Mouse (Mus musculus) MEL (cell line): ENCODE data around the gene BC035044.

Experiments
- CTCF ChIP-seq, 3 experiments: IDR thresholded peaks in 2 of 3; conservative IDR thresholded peaks in 1 of 3; 2 replicates each; pipeline ENCODE4 v1.5.1; 2011 to 2012; ENCODE audit warnings: low read length in 3 of 3, low read depth in 2 of 3, mild to moderate bottlenecking in 2 of 3, improper control_type of control experiment in 1 of 3, inconsistent platforms in 1 of 3, mixed read lengths in 1 of 3, moderate library complexity in 1 of 3; ENCODE audit not compliant: control insufficient read depth in 1 of 3, insufficient read depth in 1 of 3, poor library complexity in 1 of 3, severe bottlenecking in 1 of 3
- EP300 ChIP-seq, 2 experiments: IDR thresholded peaks; 2 replicates each; pipeline ENCODE4 v1.6.1; 2011; ENCODE audit warnings: improper control_type of control experiment in 2 of 2, low read length in 2 of 2, low read depth in 1 of 2, mild to moderate bottlenecking in 1 of 2
- HCFC1 ChIP-seq: IDR thresholded peaks from 2 replicates; pipeline ENCODE4 v1.6.1; 2012; ENCODE audit warnings: low read depth, mild to moderate bottlenecking, inconsistent platforms, low read length, improper control_type of control experiment, moderate library complexity
- JUND ChIP-seq: IDR thresholded peaks from 2 replicates; pipeline ENCODE4 v1.6.1; 2011; ENCODE audit warnings: low read depth, mild to moderate bottlenecking, improper control_type of control experiment, low read length
- KAT2A ChIP-seq: conservative IDR thresholded peaks from 2 replicates; pipeline ENCODE4 v1.6.1; 2012; ENCODE audit warnings: low read depth, low read length, improper control_type of control experiment, inconsistent platforms
- POLR2A ChIP-seq, 2 experiments: IDR thresholded peaks; 2 replicates each; pipeline ENCODE4 v1.6.1; 2011 to 2012; ENCODE audit warnings: low read length in 2 of 2, mild to moderate bottlenecking in 2 of 2, control low read depth in 1 of 2, improper control_type of control experiment in 1 of 2, low read depth in 1 of 2, moderate library complexity in 1 of 2; ENCODE audit not compliant: control insufficient read depth in 1 of 2, insufficient read depth in 1 of 2, poor library complexity in 1 of 2
- POLR2AphosphoS5 ChIP-seq: IDR thresholded peaks from 2 replicates; pipeline ENCODE4 v1.6.1; 2012; ENCODE audit warnings: low read depth, borderline replicate concordance, mild to moderate bottlenecking, inconsistent platforms, low read length, moderate library complexity, mixed read lengths
- ZMIZ1 ChIP-seq: IDR thresholded peaks from 2 replicates; pipeline ENCODE4 v1.6.1; 2012; ENCODE audit warnings: low read depth, mild to moderate bottlenecking, inconsistent platforms, low read length, improper control_type of control experiment, moderate library complexity
- ZNF384 ChIP-seq: IDR thresholded peaks from 2 replicates; pipeline ENCODE4 v1.6.1; 2012; ENCODE audit warnings: low read depth, mild to moderate bottlenecking, inconsistent platforms, low read length, improper control_type of control experiment

- TF ChIP-seq POLR2AphosphoS5 = no peak
- TF ChIP-seq CTCF (IDR thresholded peaks at IDR 0.05 in 2 of 3, conservative IDR thresholded peaks at IDR 0.05 in 1 of 3; ENCODE audit: control insufficient read depth in 1 of 3, insufficient read depth in 1 of 3, low read depth in 2 of 3, low read length in 3 of 3, poor library complexity in 1 of 3, severe bottlenecking in 1 of 3) = no peak
- no peak for TF ChIP-seq POLR2A (IDR thresholded peaks at IDR 0.05; ENCODE audit: control insufficient read depth in 1 of 2, insufficient read depth in 1 of 2, low read depth in 1 of 2, low read length in 2 of 2, poor library complexity in 1 of 2)
- no peak for TF ChIP-seq ZNF384
- no peak for TF ChIP-seq ZMIZ1
- no peak for TF ChIP-seq EP300 (IDR thresholded peaks at IDR 0.05; ENCODE audit: low read depth in 1 of 2, low read length in 2 of 2)
- no peak for TF ChIP-seq JUND
- no peak for TF ChIP-seq HCFC1
- no peak for TF ChIP-seq KAT2A
Measured at GRCm38 (mm10) chr6:128933050-128933449, 42.1 kb upstream of the BC035044 start.
